Mouse (Mus musculus) intestine, postnatal 0 days (tissue): ENCODE data around the gene Lman2l. TPM values are rescaled to one million over a fixed set of nuclear protein-coding genes. Genes with fewer than 3 reads are reported as not detected.

Experiments used
- ATAC-seq: fragments of 200-750 bp; cut with Nextera tagmentation; 2 replicates; pipeline ENCODE4 v1.8.0; 2017; ENCODE audit warnings: mild to moderate bottlenecking, moderate TSS enrichment, moderate library complexity
- H3K27ac ChIP-seq: fragments of 300-500 bp; sonication (generic); 2 replicates; pipeline ENCODE4 v1.5.1; 2014; ENCODE audit warnings: mild to moderate bottlenecking, low read depth, low read length, moderate library complexity
- H3K27me3 ChIP-seq: fragments of 300-500 bp; sonication (generic); replicated peaks from 2 replicates; pipeline ENCODE4 v1.6.1; 2014; ENCODE audit warnings: low read length, mixed read lengths; ENCODE audit not compliant: control insufficient read depth, insufficient read depth
- H3K36me3 ChIP-seq: fragments of 300-500 bp; sonication (generic); 2 replicates; pipeline ENCODE4 v1.6.1; 2014; ENCODE audit warnings: mild to moderate bottlenecking, moderate library complexity; ENCODE audit not compliant: control insufficient read depth, insufficient read depth
- H3K4me1 ChIP-seq: fragments of 300-500 bp; sonication (generic); replicated peaks from 2 replicates; pipeline ENCODE4 v1.6.1; 2014; ENCODE audit warnings: antibody characterized with exemption, low read length, mixed read lengths; ENCODE audit not compliant: control insufficient read depth, insufficient read depth
- H3K4me2 ChIP-seq: fragments of 300-500 bp; sonication (generic); replicated peaks from 2 replicates; pipeline ENCODE4 v1.6.1; 2014; ENCODE audit warnings: low read depth, mild to moderate bottlenecking, moderate library complexity
- H3K4me3 ChIP-seq: fragments of 300-500 bp; sonication (generic); 2 replicates; pipeline ENCODE4 v1.5.1; 2014; ENCODE audit warnings: low read depth, low read length
- H3K9ac ChIP-seq: fragments of 300-500 bp; sonication (generic); 2 replicates; pipeline ENCODE4 v1.6.1; 2014; ENCODE audit warnings: mild to moderate bottlenecking, low read depth, low read length
- H3K9me3 ChIP-seq: fragments of 300-500 bp; sonication (generic); 2 replicates; pipeline ENCODE4 v1.6.1; 2016; ENCODE audit warnings: mixed run types; ENCODE audit not compliant: control insufficient read depth
- CTCF ChIP-seq: sonication (generic); IDR thresholded peaks from 2 replicates; pipeline ENCODE4 v1.5.1; 2016; ENCODE audit warnings: low read depth, mild to moderate bottlenecking, control low read depth, antibody characterized with exemption, moderate library complexity
- WGBS: fragments of 180-500 bp; shearing (Covaris S2); extraction: QIAGEN DNeasy Blood & Tissue Kit; methylation state at CpG from one replicate; pipeline ENCODE4 v1.1.7; 2014; 5-methylcytosine and 5-hydroxymethylcytosine counted together
- polyA plus RNA-seq: library from polyadenylated mRNA; unstranded; fragments of >200 nt; fragmentation: Nextera tagmentation; extraction: Ambion mirVana; gene quantifications from 2 replicates; pipeline ENCODE4 v1.2.1, GENCODE M21; 2015

Gene Lman2l
- polyA plus RNA-seq, 1 experiment from 2014 or later, result 10.5 TPM

GRCm38 (mm10) chr1:36461829-36462228, 16.8 kb upstream of the Lman2l start:
- Histone ChIP-seq H3K4me1 (no peaks in the 10 kb centered on the region), H3K4me3 (no peak overlapping the region), H3K27me3 (no peaks in the 10 kb centered on the region), H3K36me3 (no peaks in the 10 kb centered on the region), H3K4me2 (no peak overlapping the region), H3K9ac (no peak overlapping the region), H3K9me3 (no peaks in the 10 kb centered on the region), H3K27ac (no peak overlapping the region)
- no peak for ATAC-seq
- TF ChIP-seq CTCF, result no peak
- 45% methylated on average over 2 of the region's 2 CpGs for WGBS

- Histone ChIP-seq H3K9ac (no peak overlapping the region), H3K4me1 (no peaks in the 10 kb centered on the region), H3K27me3 (no peaks in the 10 kb centered on the region), H3K4me2 (no peak overlapping the region), H3K9me3 (no peaks in the 10 kb centered on the region), H3K36me3 (no peaks in the 10 kb centered on the region), H3K27ac (no peak overlapping the region), H3K4me3 (no peak overlapping the region)
- TF ChIP-seq CTCF, result no peak
- 66% methylated on average over 5 of the region's 5 CpGs for WGBS
- no peak for ATAC-seq
Observed at GRCm38 (mm10) chr1:36458169-36458568, 13.1 kb upstream of the Lman2l start.

- H3K4me3 ChIP-seq, result no peak overlapping the region
- TF ChIP-seq CTCF, result no peak
- no peaks in the 10 kb centered on the region for H3K27me3 ChIP-seq
- no peaks in the 10 kb centered on the region for H3K36me3 ChIP-seq
- no peak for ATAC-seq
- WGBS, result 23% methylated on average over 7 of the region's 7 CpGs
- no peak overlapping the region for H3K9ac ChIP-seq
- no peak overlapping the region for H3K27ac ChIP-seq
- no peak overlapping the region for H3K4me2 ChIP-seq
- H3K9me3 ChIP-seq, result no peaks in the 10 kb centered on the region
- H3K4me1 ChIP-seq, result no peaks in the 10 kb centered on the region
Observed at GRCm38 (mm10) chr1:36457388-36458014, 12.4 kb upstream of the Lman2l start.

- no peaks in the 10 kb centered on the region for H3K36me3 ChIP-seq
- no peak overlapping the region for H3K9ac ChIP-seq
- no peak overlapping the region for H3K4me2 ChIP-seq
- peak; percentile 47 for TF ChIP-seq CTCF
- 90% methylated on average over 6 of the region's 6 CpGs for WGBS
- H3K4me3 ChIP-seq, result no peak overlapping the region
- H3K4me1 ChIP-seq, result no peaks in the 10 kb centered on the region
- H3K9me3 ChIP-seq, result no peaks in the 10 kb centered on the region
- H3K27ac ChIP-seq, result no peak overlapping the region
- no peak for ATAC-seq
- H3K27me3 ChIP-seq, result no peaks in the 10 kb centered on the region
Observed at GRCm38 (mm10) chr1:36454055-36454815, 9.2 kb upstream of the Lman2l start.

GRCm38 (mm10) chr1:36446841-36447240, 1.8 kb upstream of the Lman2l start:
- Histone ChIP-seq H3K9me3 (no peaks in the 10 kb centered on the region), H3K4me2 (no peak overlapping the region), H3K27me3 (no peaks in the 10 kb centered on the region), H3K27ac (no peak overlapping the region), H3K36me3 (no peaks in the 10 kb centered on the region), H3K4me3 (no peak overlapping the region), H3K9ac (no peak overlapping the region), H3K4me1 (no peaks in the 10 kb centered on the region)
- no peak for TF ChIP-seq CTCF
- WGBS, result 83% methylated on average over 5 of the region's 5 CpGs
- no peak for ATAC-seq

GRCm38 (mm10) chr1:36446106-36446824, 1.2 kb upstream of the Lman2l start:
- Histone ChIP-seq H3K36me3 (no peaks in the 10 kb centered on the region), H3K9ac (no peak overlapping the region), H3K4me2 (no peak overlapping the region), H3K27me3 (no peaks in the 10 kb centered on the region), H3K4me3 (no peak overlapping the region), H3K9me3 (no peaks in the 10 kb centered on the region), H3K27ac (no peak overlapping the region), H3K4me1 (no peaks in the 10 kb centered on the region)
- WGBS, result 75% methylated on average over 5 of the region's 5 CpGs
- no peak for TF ChIP-seq CTCF
- no peak for ATAC-seq
